Mouse (Mus musculus) hindbrain, embryonic 11.5 days (tissue): ENCODE results near the gene Dennd2c. TPM values are rescaled to one million over a fixed set of nuclear protein-coding genes. Genes with fewer than 3 reads are reported as not detected.

Source experiments
- ATAC-seq: fragments of 200-750 bp; cut with Nextera tagmentation; 2 replicates; pipeline ENCODE4 v1.8.0; 2017; ENCODE audit warnings: mild to moderate bottlenecking, moderate TSS enrichment, moderate library complexity; ENCODE audit not compliant: low FRiP score
- DNase-seq: peaks from one replicate; pipeline ENCODE4 v3.0.0-alpha.2; 2015; ENCODE audit warnings: low spot score
- H3K27ac ChIP-seq: fragments of 300-500 bp; sonication (generic); 2 replicates; pipeline ENCODE4 v1.5.1; 2014; ENCODE audit warnings: mild to moderate bottlenecking, low read depth, low read length
- H3K27me3 ChIP-seq: fragments of 300-500 bp; sonication (generic); 2 replicates; pipeline ENCODE4 v1.6.1; 2014; ENCODE audit warnings: mild to moderate bottlenecking, low read length, moderate library complexity, mixed read lengths; ENCODE audit not compliant: control insufficient read depth, insufficient read depth
- H3K36me3 ChIP-seq: fragments of 300-500 bp; sonication (generic); 2 replicates; pipeline ENCODE4 v1.6.1; 2014; ENCODE audit warnings: mild to moderate bottlenecking, low read length, moderate library complexity, mixed read lengths; ENCODE audit not compliant: control insufficient read depth, insufficient read depth
- H3K4me1 ChIP-seq: fragments of 300-500 bp; sonication (generic); replicated peaks from 2 replicates; pipeline ENCODE4 v1.6.1; 2014; ENCODE audit warnings: low read length, mixed read lengths; ENCODE audit not compliant: control insufficient read depth, insufficient read depth
- H3K4me2 ChIP-seq: fragments of 300-500 bp; sonication (generic); replicated peaks from 2 replicates; pipeline ENCODE4 v1.6.1; 2014; ENCODE audit warnings: mild to moderate bottlenecking, low read depth, low read length
- H3K4me3 ChIP-seq: fragments of 300-500 bp; sonication (generic); 2 replicates; pipeline ENCODE4 v1.5.1; 2014; ENCODE audit warnings: low read depth, low read length
- H3K9ac ChIP-seq: fragments of 300-500 bp; sonication (generic); 2 replicates; pipeline ENCODE4 v1.6.1; 2014; ENCODE audit warnings: low read depth, low read length
- H3K9me3 ChIP-seq: fragments of 300-500 bp; sonication (generic); 2 replicates; pipeline ENCODE4 v1.6.1; 2016; ENCODE audit warnings: low read length; ENCODE audit not compliant: control insufficient read depth
- WGBS: fragments of 180-500 bp; shearing (Covaris S2); extraction: QIAGEN DNeasy Blood & Tissue Kit; methylation state at CpG from one replicate; pipeline ENCODE4 v1.1.7; 2014; 5-methylcytosine and 5-hydroxymethylcytosine counted together
- polyA plus RNA-seq: library from polyadenylated mRNA; unstranded; fragments of >200 nt; fragmentation: Nextera tagmentation; extraction: Ambion mirVana; gene quantifications from 2 replicates; pipeline ENCODE4 v1.2.1, GENCODE M21; 2014

Gene Dennd2c
- polyA plus RNA-seq, 1 experiment from 2014 or later = 2.5 TPM

- no peak overlapping the region for H3K9ac ChIP-seq
- no peak overlapping the region for H3K4me2 ChIP-seq
- no peak for ATAC-seq
- no peaks in the 10 kb centered on the region for H3K27me3 ChIP-seq
- no peaks in the 10 kb centered on the region for H3K36me3 ChIP-seq
- no peaks in the 10 kb centered on the region for H3K4me1 ChIP-seq
- 95% methylated on average over 9 of the region's 9 CpGs for WGBS
- no peak overlapping the region for H3K4me3 ChIP-seq
- no peak for DNase-seq
- H3K9me3 ChIP-seq = no peaks in the 10 kb centered on the region
- H3K27ac ChIP-seq = no peak overlapping the region
These were observed 25.9 kb upstream of the Dennd2c start for GRCm38 (mm10) chr3:103076476-103076875.

DNA sequence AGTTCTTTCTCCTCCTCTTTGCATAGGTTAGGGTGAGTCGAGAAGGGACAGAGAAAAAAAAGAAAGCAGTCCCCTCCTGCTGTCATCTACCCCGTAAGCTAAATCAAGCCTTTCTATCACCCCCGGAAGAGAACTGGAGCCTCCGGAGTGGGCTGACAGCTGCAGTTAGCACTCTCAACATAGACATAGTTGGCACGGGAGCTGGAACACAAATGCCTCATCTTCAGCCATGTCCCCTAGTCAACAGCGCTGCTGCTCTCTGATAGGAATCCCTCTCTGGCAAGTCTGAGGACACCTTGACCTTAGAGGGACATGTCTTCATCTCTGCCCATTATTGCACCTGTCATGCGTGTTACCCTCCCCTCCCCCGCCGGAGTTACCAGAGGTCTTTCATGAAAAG is 23.1 kb upstream of the Dennd2c start:
- Histone ChIP-seq H3K9ac (no peak overlapping the region), H3K4me3 (no peak overlapping the region), H3K36me3 (no peaks in the 10 kb centered on the region), H3K9me3 (no peaks in the 10 kb centered on the region), H3K27me3 (no peaks in the 10 kb centered on the region), H3K4me2 (no peak overlapping the region), H3K4me1 (no peaks in the 10 kb centered on the region), H3K27ac (no peak overlapping the region)
- ATAC-seq (no peak), DNase-seq (no peak)
- 83% methylated on average over 9 of the region's 9 CpGs for WGBS

- ATAC-seq (no peak), DNase-seq (no peak)
- H3K4me2 ChIP-seq = no peak overlapping the region
- H3K9me3 ChIP-seq = no peaks in the 10 kb centered on the region
- H3K4me1 ChIP-seq = no peaks in the 10 kb centered on the region
- WGBS = 64% methylated on average over 11 of the region's 11 CpGs
- H3K36me3 ChIP-seq = no peaks in the 10 kb centered on the region
- H3K4me3 ChIP-seq = no peak overlapping the region
- no peak overlapping the region for H3K9ac ChIP-seq
- H3K27me3 ChIP-seq = no peaks in the 10 kb centered on the region
- no peak overlapping the region for H3K27ac ChIP-seq
These were observed 21.4 kb upstream of the Dennd2c start for GRCm38 (mm10) chr3:103081051-103081450.

DNA sequence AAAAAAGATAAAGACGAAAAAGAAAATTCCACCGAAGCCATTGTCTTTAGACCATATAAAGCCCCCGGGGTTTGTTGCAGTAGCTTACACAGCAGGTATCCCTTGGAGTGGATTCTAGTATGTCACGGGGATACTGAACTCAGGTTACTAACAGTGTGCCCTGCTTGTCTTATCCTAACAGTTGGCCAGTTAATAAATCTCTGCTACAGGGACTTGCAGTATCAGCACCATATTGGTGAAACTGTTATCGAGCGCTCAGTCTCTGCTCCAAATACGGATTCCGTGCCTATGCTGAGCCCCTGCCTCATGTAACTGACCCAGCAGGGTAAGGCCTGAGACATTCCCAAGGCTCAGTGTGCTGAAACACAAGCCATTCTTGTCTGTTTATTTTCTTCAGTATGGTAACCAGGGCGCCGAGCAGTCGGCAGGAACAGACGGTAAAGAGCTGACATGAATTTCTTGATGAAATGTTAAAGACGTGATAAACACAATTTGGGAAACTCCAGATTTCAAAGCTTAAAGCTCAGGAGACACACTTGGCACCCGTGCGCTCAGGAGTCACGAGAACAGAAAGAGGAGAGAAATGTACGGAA is 20.4 kb upstream of the Dennd2c start:
- no peak overlapping the region for H3K4me3 ChIP-seq
- no peaks in the 10 kb centered on the region for H3K36me3 ChIP-seq
- no peaks in the 10 kb centered on the region for H3K4me1 ChIP-seq
- H3K27me3 ChIP-seq = no peaks in the 10 kb centered on the region
- H3K4me2 ChIP-seq = no peak overlapping the region
- H3K9ac ChIP-seq = no peak overlapping the region
- H3K9me3 ChIP-seq = no peaks in the 10 kb centered on the region
- 85% methylated on average over 17 of the region's 17 CpGs for WGBS
- no peak overlapping the region for H3K27ac ChIP-seq
- DNase-seq (no peak), ATAC-seq (no peak)

GRCm38 (mm10) chr3:103082761-103083160 is 19.6 kb upstream of the Dennd2c start:
- ATAC-seq (no peak), DNase-seq (no peak)
- Histone ChIP-seq H3K36me3 (no peaks in the 10 kb centered on the region), H3K4me2 (no peak overlapping the region), H3K27ac (no peak overlapping the region), H3K9ac (no peak overlapping the region), H3K27me3 (no peaks in the 10 kb centered on the region), H3K4me1 (no peaks in the 10 kb centered on the region), H3K4me3 (no peak overlapping the region), H3K9me3 (no peaks in the 10 kb centered on the region)
- 93% methylated on average over 5 of the region's 5 CpGs for WGBS

- no peaks in the 10 kb centered on the region for H3K36me3 ChIP-seq
- no peak overlapping the region for H3K9ac ChIP-seq
- DNase-seq (no peak), ATAC-seq (no peak)
- H3K4me3 ChIP-seq = no peak overlapping the region
- H3K27ac ChIP-seq = no peak overlapping the region
- WGBS = 76% methylated on average over 3 of the region's 3 CpGs
- no peak overlapping the region for H3K4me2 ChIP-seq
- H3K4me1 ChIP-seq = no peaks in the 10 kb centered on the region
- H3K27me3 ChIP-seq = no peaks in the 10 kb centered on the region
- H3K9me3 ChIP-seq = no peaks in the 10 kb centered on the region
These were observed 16.4 kb upstream of the Dennd2c start for GRCm38 (mm10) chr3:103085986-103086385.

DNA sequence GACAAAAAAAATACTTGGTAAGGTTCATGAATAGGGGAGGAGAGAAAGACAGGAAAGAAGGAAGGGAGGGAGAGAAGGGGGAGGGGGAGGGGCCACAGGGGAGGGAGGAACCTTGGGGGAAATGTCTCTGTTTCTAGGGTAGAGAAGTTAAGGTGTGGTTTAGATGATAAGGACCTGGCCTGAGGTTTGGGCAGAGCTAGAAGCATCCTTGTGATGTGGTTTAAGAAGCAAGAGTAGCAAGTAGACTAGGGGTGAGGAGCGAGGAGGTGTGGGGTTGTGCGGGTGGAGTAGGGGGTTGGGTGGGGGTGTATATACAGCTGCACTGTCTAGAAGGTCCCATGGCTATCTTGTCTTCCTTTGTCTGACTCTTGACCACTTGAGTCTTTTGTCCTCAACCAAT is 10.7 kb upstream of the Dennd2c start:
- Histone ChIP-seq H3K27me3 (no peaks in the 10 kb centered on the region), H3K4me2 (no peak overlapping the region), H3K9ac (no peak overlapping the region), H3K4me1 (no peaks in the 10 kb centered on the region), H3K27ac (no peak overlapping the region), H3K4me3 (no peak overlapping the region), H3K9me3 (no peaks in the 10 kb centered on the region), H3K36me3 (no peaks in the 10 kb centered on the region)
- ATAC-seq (no peak), DNase-seq (no peak)
- 100% methylated on average over 2 of the region's 2 CpGs for WGBS

DNA sequence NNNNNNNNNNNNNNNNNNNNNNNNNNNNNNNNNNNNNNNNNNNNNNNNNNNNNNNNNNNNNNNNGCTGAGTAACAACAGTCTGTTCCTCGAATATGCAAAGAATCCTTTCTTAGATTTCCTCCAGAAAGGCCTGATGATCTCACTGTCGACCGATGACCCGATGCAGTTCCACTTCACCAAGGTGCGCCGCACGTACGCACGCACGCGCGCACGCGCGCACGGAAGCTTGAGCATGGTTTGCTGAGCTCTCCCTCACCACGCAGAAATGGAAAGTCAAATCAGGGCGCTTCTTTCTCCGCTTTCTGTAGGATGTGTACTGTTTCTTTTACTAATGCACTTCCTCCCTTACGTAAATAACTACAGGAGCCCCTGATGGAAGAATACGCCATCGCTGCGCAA is 3.7 kb upstream of the Dennd2c start:
- H3K27ac ChIP-seq = no peak overlapping the region
- H3K4me3 ChIP-seq = no peak overlapping the region
- no peaks in the 10 kb centered on the region for H3K4me1 ChIP-seq
- ATAC-seq (no peak), DNase-seq (no peak)
- H3K27me3 ChIP-seq = peaks cover 10% of the 10 kb centered on the region
- no peaks in the 10 kb centered on the region for H3K9me3 ChIP-seq
- H3K9ac ChIP-seq = no peak overlapping the region
- WGBS = 78% methylated on average over 23 of the region's 23 CpGs
- no peak overlapping the region for H3K4me2 ChIP-seq
- no peaks in the 10 kb centered on the region for H3K36me3 ChIP-seq

DNA sequence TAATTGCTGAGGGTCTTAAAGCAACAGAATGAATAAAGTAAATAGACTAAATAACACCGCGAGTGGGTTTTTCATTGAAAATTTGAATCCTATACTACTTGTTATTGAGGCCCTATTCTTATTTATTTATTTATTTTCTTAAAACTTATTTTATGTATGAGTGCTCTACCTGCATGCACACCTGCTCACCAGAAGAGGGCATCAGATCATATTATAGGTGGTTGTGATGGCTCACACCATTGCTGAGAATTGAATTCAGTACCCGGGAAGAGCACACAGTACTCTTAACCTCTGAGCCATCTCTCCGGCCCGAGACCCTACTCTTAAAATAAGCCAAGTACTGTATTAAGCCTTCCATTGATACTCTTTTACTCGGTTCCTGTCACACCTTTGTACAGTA is 2.7 kb upstream of the Dennd2c start:
- H3K27ac ChIP-seq = no peak overlapping the region
- H3K4me2 ChIP-seq = no peak overlapping the region
- no peak overlapping the region for H3K4me3 ChIP-seq
- WGBS = 79% methylated on average over 6 of the region's 6 CpGs
- H3K9ac ChIP-seq = no peak overlapping the region
- H3K9me3 ChIP-seq = no peaks in the 10 kb centered on the region
- no peaks in the 10 kb centered on the region for H3K4me1 ChIP-seq
- peaks cover 11% of the 10 kb centered on the region for H3K27me3 ChIP-seq
- ATAC-seq (no peak), DNase-seq (no peak)
- H3K36me3 ChIP-seq = no peaks in the 10 kb centered on the region
